Mouse (Mus musculus) CH12.LX (cell line): ENCODE measurements around the gene Fbxl14.

ENCODE experiments used
- CTCF ChIP-seq, 2 experiments: IDR thresholded peaks in 1 of 2; conservative IDR thresholded peaks in 1 of 2; 2 replicates each; pipeline ENCODE4 v1.5.1; 2011 to 2012; ENCODE audit warnings: low read depth in 2 of 2, low read length in 2 of 2, improper control_type of control experiment in 1 of 2, inconsistent platforms in 1 of 2, mild to moderate bottlenecking in 1 of 2, moderate library complexity in 1 of 2
- E2F4 ChIP-seq: IDR thresholded peaks from 2 replicates; pipeline ENCODE4 v1.6.1; 2011; ENCODE audit warnings: low read depth, low read length, improper control_type of control experiment; ENCODE audit not compliant: insufficient replicate concordance
- HCFC1 ChIP-seq: IDR thresholded peaks from 2 replicates; pipeline ENCODE4 v1.6.1; 2012; ENCODE audit warnings: low read depth, mild to moderate bottlenecking, inconsistent platforms, low read length, improper control_type of control experiment
- JUND ChIP-seq: conservative IDR thresholded peaks from 2 replicates; pipeline ENCODE4 v1.6.1; 2011; ENCODE audit warnings: low read depth, low read length, improper control_type of control experiment
- MAFK ChIP-seq: IDR thresholded peaks from 2 replicates; pipeline ENCODE4 v1.6.1; 2011; ENCODE audit warnings: low read length, improper control_type of control experiment; ENCODE audit not compliant: insufficient replicate concordance
- MAX ChIP-seq: IDR thresholded peaks from 2 replicates; pipeline ENCODE4 v1.6.1; 2011; ENCODE audit warnings: low read length, improper control_type of control experiment
- POLR2A ChIP-seq: IDR thresholded peaks from 2 replicates; pipeline ENCODE4 v1.6.1; 2011; ENCODE audit warnings: low read depth, mild to moderate bottlenecking, improper control_type of control experiment, low read length
- RAD21 ChIP-seq: IDR thresholded peaks from 2 replicates; pipeline ENCODE4 v1.6.1; 2011; ENCODE audit warnings: low read depth, mild to moderate bottlenecking, low read length, improper control_type of control experiment, moderate library complexity

- no peak for TF ChIP-seq RAD21
- no peak for TF ChIP-seq CTCF (conservative IDR thresholded peaks at IDR 0.05 in 1 of 2, IDR thresholded peaks at IDR 0.05 in 1 of 2; ENCODE audit: low read depth in 2 of 2, low read length in 2 of 2)
- TF ChIP-seq MAFK = no peak
- TF ChIP-seq HCFC1 = no peak
- no peak for TF ChIP-seq MAX
- TF ChIP-seq E2F4 = no peak
- TF ChIP-seq POLR2A = no peak
- no peak for TF ChIP-seq JUND
These were observed 12.3 kb upstream of the Fbxl14 start for GRCm38 (mm10) chr6:119466921-119467784.
